Mouse (Mus musculus) heart, embryonic 16.5 days (tissue): ENCODE results near the gene Stmnd1. TPM values are rescaled to one million over a fixed set of nuclear protein-coding genes. Genes with fewer than 3 reads are reported as not detected.

Source experiments
- ATAC-seq: fragments of 200-750 bp; cut with Nextera tagmentation; replicated peaks from 2 replicates; pipeline ENCODE4 v1.8.0; 2017; ENCODE audit warnings: moderate number of reproducible peaks; ENCODE audit not compliant: insufficient read depth, low FRiP score; ENCODE audit errors: extremely low read depth
- H3K27ac ChIP-seq: fragments of 300-500 bp; sonication (generic); 2 replicates; pipeline ENCODE4 v1.5.1; 2014; ENCODE audit warnings: mild to moderate bottlenecking, low read length, control low read depth, moderate library complexity
- H3K27me3 ChIP-seq: fragments of 300-500 bp; sonication (generic); 2 replicates; pipeline ENCODE4 v1.6.1; 2014; ENCODE audit warnings: low read length, mixed read lengths; ENCODE audit not compliant: control insufficient read depth, insufficient read depth
- H3K36me3 ChIP-seq: fragments of 300-500 bp; sonication (generic); 2 replicates; pipeline ENCODE4 v1.6.1; 2014; ENCODE audit not compliant: control insufficient read depth, insufficient read depth
- H3K4me1 ChIP-seq: fragments of 300-500 bp; sonication (generic); 2 replicates; pipeline ENCODE4 v1.6.1; 2014; ENCODE audit warnings: low read length, mixed read lengths; ENCODE audit not compliant: control insufficient read depth, insufficient read depth
- H3K4me2 ChIP-seq: fragments of 300-500 bp; sonication (generic); 2 replicates; pipeline ENCODE4 v1.6.1; 2014; ENCODE audit warnings: low read depth, mild to moderate bottlenecking, control low read depth, low read length
- H3K4me3 ChIP-seq: fragments of 300-500 bp; sonication (generic); 2 replicates; pipeline ENCODE4 v1.5.1; 2014; ENCODE audit warnings: mild to moderate bottlenecking, control low read depth, low read length
- H3K9ac ChIP-seq: fragments of 300-500 bp; sonication (generic); 2 replicates; pipeline ENCODE4 v1.6.1; 2014; ENCODE audit warnings: low read length, control low read depth
- H3K9me3 ChIP-seq: fragments of 300-500 bp; sonication (generic); replicated peaks from 2 replicates; pipeline ENCODE4 v1.6.1; 2016; ENCODE audit warnings: low read length; ENCODE audit not compliant: control insufficient read depth
- WGBS: fragments of 180-500 bp; shearing (Covaris S2); extraction: QIAGEN DNeasy Blood & Tissue Kit; methylation state at CpG from one replicate; pipeline ENCODE4 v1.1.7; 2014; 5-methylcytosine and 5-hydroxymethylcytosine counted together
- polyA plus RNA-seq: library from polyadenylated mRNA; unstranded; fragments of >200 nt; fragmentation: Nextera tagmentation; extraction: Ambion mirVana; gene quantifications from 2 replicates; pipeline ENCODE4 v1.2.1, GENCODE M21; 2015

Gene Stmnd1
- polyA plus RNA-seq, 1 experiment from 2014 or later = 0.54 TPM

DNA sequence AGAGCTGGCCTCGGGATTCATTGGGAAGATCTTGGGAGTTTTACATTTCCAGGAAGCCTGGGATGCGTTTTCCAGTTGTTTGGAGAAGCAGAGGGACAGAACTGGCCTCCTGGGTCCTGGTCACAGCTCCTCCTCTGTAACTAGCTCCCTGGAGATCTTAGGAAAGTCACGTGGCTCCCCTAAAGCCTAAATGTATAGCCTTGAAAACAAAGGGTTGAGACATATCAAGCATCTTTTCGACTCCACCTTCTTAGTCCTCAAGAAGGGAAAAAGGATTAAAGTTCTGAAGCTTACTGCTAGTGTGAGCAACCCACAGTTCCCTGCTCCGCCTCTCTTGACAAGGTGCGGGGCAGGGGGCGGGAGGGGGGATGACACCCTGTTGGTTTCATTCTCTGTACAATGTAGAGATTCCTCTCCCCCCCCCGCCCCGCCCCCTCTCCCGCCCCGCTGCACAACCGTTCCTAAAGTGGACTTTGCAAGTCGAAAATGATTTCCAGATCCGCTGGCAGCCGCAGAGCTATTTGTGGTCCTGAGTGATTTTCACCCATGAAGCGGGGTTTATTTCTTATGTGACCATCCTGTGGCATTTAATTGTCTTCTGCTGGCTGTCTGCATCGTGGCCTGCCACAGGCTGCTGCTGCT, 589 bp upstream of the Stmnd1 start:
- peak overlapping the region; percentile 54 for H3K9ac ChIP-seq
- H3K27ac ChIP-seq = peak overlapping the region; percentile 54
- no peaks in the 10 kb centered on the region for H3K9me3 ChIP-seq
- ATAC-seq = no peak
- peak overlapping the region; percentile 43 for H3K4me3 ChIP-seq
- no peaks in the 10 kb centered on the region for H3K36me3 ChIP-seq
- peaks cover 9% of the 10 kb centered on the region for H3K4me1 ChIP-seq
- peak overlapping the region; percentile 67 for H3K4me2 ChIP-seq
- 7% methylated on average over 17 of the region's 17 CpGs for WGBS
- no peaks in the 10 kb centered on the region; the same call in 1 of the 2 replicates for H3K27me3 ChIP-seq

DNA sequence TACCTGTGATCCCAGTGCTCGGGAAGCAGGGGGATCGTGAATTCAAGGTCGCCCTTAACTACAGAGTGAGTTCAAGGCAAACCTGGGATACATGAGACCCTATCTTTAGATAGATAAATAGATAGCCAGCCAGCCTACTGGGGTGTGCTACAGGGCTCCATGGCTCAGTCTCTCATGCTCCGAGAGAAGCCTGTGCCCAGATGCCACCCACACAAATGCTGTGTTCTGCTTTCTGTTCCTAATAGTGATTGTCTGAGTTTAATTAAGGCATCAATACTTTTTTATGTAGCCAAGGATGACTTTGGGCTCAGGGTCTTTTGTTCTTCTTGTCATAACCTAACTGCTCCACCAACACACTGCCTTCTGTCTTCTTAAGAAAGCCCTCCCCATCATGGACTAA, 2.2 kb downstream of the Stmnd1 start:
- Histone ChIP-seq H3K9ac (no peak overlapping the region), H3K9me3 (no peaks in the 10 kb centered on the region), H3K4me3 (no peak overlapping the region), H3K27ac (no peak overlapping the region), H3K27me3 (no peaks in the 10 kb centered on the region; the same call in 1 of the 2 replicates), H3K36me3 (no peaks in the 10 kb centered on the region), H3K4me2 (no peak overlapping the region), H3K4me1 (peaks cover 3% of the 10 kb centered on the region)
- 89% methylated on average over 4 of the region's 4 CpGs for WGBS
- ATAC-seq = no peak

DNA sequence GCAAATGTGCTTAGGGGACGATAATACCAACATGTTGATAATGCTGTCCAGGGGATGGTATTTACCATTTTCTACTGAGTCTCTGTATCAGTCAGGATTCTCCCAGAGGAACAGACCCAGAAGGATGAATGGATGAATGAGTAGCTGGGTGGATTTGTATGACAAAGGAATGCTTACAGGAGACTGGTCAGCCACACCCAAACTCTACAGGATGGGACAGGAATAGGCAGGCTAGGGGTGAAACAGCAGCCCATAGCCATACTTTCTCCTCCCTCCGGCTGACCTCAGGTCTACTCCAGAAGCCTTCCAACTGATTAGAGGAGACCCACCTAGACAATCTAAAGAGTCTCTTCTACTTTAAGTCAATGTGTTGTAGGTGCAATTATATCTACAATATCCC, 9.0 kb downstream of the Stmnd1 start:
- H3K4me2 ChIP-seq = no peak overlapping the region
- no peak for ATAC-seq
- H3K36me3 ChIP-seq = no peaks in the 10 kb centered on the region
- H3K9ac ChIP-seq = no peak overlapping the region
- peaks cover 4% of the 10 kb centered on the region; the same call in 1 of the 2 replicates for H3K9me3 ChIP-seq
- H3K4me1 ChIP-seq = no peaks in the 10 kb centered on the region
- 85% methylated on average over 2 of the region's 2 CpGs for WGBS
- H3K27ac ChIP-seq = no peak overlapping the region
- no peak overlapping the region for H3K4me3 ChIP-seq
- H3K27me3 ChIP-seq = no peaks in the 10 kb centered on the region

DNA sequence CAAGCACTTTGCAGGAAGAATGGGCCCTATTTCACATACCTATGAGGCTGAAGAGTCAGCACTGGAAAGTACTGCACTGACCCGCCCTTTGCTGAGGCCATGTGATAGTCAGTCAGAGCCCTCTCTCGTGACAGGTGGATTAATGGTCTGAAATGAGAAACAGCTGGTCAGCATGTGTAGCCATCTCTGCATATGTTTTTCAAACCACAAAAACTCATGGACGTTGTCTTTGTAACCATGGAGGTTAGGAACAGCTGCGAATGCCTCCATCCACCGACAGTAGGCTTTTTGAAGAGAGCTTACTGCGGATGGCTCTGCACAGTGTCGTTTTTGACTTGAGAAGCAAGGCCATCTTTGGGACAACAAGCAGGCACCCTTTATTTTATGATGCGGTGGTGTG, 14.3 kb downstream of the Stmnd1 start:
- no peaks in the 10 kb centered on the region for H3K27me3 ChIP-seq
- H3K36me3 ChIP-seq = no peaks in the 10 kb centered on the region
- H3K9me3 ChIP-seq = no peaks in the 10 kb centered on the region
- no peak overlapping the region for H3K27ac ChIP-seq
- WGBS = 72% methylated on average over 8 of the region's 8 CpGs
- ATAC-seq = no peak
- H3K4me2 ChIP-seq = no peak overlapping the region
- H3K9ac ChIP-seq = no peak overlapping the region
- H3K4me3 ChIP-seq = no peak overlapping the region
- no peaks in the 10 kb centered on the region for H3K4me1 ChIP-seq

DNA sequence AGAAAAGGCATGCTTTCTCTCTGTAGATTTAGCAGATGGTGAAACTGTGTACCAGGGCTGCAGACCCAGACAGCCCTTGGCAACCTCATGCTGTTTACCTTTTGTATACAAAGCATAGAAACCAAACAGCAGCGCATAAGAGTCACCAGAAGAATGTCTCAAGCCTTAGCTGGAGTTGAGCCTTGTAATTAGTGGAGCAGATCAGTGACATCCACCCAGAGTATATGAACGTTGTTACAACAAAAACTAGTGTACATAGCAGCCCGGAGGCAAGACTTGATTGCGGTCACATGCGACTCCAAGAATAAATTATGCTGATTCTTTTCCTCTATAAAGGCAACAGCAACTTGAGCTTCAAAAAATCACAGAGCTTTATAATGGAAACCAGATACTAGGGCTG, 14.9 kb downstream of the Stmnd1 start:
- Histone ChIP-seq H3K27ac (no peak overlapping the region), H3K4me1 (no peaks in the 10 kb centered on the region), H3K4me2 (no peak overlapping the region), H3K4me3 (no peak overlapping the region), H3K27me3 (no peaks in the 10 kb centered on the region), H3K9ac (no peak overlapping the region), H3K36me3 (no peaks in the 10 kb centered on the region), H3K9me3 (no peaks in the 10 kb centered on the region)
- no peak for ATAC-seq
- WGBS = 80% methylated on average over 5 of the region's 5 CpGs

DNA sequence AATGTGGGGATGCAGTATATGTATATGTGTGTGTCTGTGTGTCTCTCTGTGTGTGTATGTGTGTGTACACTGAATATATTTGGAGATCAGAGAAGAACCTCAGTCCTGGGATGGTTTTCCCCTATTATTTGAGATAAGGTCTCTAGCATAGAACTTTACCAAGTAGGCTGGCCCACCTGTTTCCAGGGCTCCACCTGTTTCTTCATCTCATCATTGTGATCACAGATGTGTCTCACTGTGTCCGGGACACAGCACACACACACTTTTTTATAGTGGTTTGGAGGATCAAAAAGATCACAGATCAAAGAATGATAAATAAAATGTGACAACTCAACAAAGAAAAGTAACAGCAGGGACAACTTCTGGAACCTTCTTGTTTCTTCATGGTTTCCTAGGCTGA, 17.0 kb downstream of the Stmnd1 start:
- Histone ChIP-seq H3K4me3 (no peak overlapping the region), H3K9me3 (no peaks in the 10 kb centered on the region), H3K27me3 (no peaks in the 10 kb centered on the region), H3K9ac (no peak overlapping the region), H3K27ac (no peak overlapping the region), H3K4me2 (no peak overlapping the region), H3K36me3 (no peaks in the 10 kb centered on the region), H3K4me1 (no peaks in the 10 kb centered on the region)
- no peak for ATAC-seq
- 64% methylated on average over 1 of the region's 1 CpGs for WGBS

DNA sequence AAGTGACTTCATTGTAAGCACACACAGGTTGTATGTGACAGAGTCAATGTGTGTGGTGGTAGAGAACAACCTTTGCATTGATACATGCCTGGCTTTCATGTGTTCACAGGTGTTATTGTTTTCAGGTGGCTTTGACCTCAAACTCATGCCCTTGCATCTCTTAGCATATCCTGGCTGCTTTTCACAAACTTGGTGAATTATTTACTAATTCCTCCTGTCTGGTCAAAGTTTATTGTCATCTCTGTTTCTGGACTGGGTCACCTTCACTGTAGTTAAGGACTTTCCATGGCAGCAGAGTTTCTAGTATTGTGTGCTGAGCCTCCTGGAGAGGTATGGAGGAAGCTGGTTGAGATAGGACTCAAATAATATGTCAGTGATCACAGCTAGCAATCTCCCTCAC, 20.8 kb downstream of the Stmnd1 start:
- Histone ChIP-seq H3K27me3 (no peaks in the 10 kb centered on the region), H3K36me3 (no peaks in the 10 kb centered on the region), H3K4me3 (no peak overlapping the region), H3K4me2 (no peak overlapping the region), H3K9ac (no peak overlapping the region), H3K4me1 (no peaks in the 10 kb centered on the region), H3K27ac (no peak overlapping the region), H3K9me3 (no peaks in the 10 kb centered on the region)
- ATAC-seq = no peak

DNA sequence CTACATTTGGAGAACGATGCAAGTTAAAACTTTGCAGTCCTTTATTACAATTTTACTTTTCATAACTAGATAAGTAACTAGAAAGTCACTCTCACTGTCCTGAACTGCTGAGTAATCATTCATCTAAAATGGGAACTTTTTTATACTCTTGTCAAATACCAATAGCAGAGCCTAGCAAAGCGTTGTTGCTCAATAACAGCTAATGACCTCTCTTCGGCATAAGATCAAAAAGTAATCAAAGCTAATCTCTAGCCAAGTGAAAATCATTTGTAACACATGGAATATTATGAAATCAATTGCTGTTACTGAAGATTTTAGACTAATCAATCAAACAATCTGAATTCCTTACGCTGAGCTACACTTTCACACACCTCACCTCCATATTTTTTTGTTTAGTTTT, 24.2 kb downstream of the Stmnd1 start:
- no peak overlapping the region for H3K9ac ChIP-seq
- H3K27ac ChIP-seq = no peak overlapping the region
- no peaks in the 10 kb centered on the region for H3K4me1 ChIP-seq
- no peaks in the 10 kb centered on the region for H3K9me3 ChIP-seq
- no peaks in the 10 kb centered on the region for H3K27me3 ChIP-seq
- no peak overlapping the region for H3K4me3 ChIP-seq
- no peaks in the 10 kb centered on the region for H3K36me3 ChIP-seq
- H3K4me2 ChIP-seq = no peak overlapping the region
- no peak for ATAC-seq
- 90% methylated on average over 4 of the region's 4 CpGs for WGBS

DNA sequence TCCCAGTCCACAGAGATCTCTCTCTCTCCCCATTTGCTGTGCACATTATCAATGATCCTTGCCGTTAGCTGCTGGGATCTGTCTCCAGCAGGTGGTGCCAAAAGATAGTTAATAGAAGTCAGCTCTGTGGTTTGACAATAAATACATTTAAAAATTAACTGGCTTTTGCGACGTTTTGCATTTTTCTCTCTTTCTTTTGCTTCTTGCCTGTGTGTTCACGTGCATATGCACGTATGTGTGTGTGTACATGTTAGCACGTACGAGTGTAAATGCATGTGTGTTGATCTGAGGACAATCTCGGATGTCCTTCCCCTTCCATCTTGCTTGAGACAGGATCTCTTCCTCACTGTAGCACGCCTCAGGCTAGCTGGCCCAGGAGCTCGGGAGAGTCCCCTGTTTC, 37.3 kb downstream of the Stmnd1 start:
- no peak for ATAC-seq
- H3K36me3 ChIP-seq = no peaks in the 10 kb centered on the region
- peaks cover under 1% of the 10 kb centered on the region; the same call in 1 of the 2 replicates for H3K9me3 ChIP-seq
- H3K4me1 ChIP-seq = no peaks in the 10 kb centered on the region
- WGBS = 42% methylated on average over 10 of the region's 10 CpGs
- H3K27me3 ChIP-seq = no peaks in the 10 kb centered on the region
- H3K4me2 ChIP-seq = no peak overlapping the region
- H3K27ac ChIP-seq = no peak overlapping the region
- H3K4me3 ChIP-seq = no peak overlapping the region
- no peak overlapping the region for H3K9ac ChIP-seq
